Mouse (Mus musculus) kidney, adult 11 months (tissue): ENCODE data around the gene Farsb.

ENCODE experiments used
- DNase-seq: peaks from one replicate; pipeline ENCODE4 v3.0.0; 2022

The Farsb gene

GRCm38 (mm10) chr1:78483430-78483829 lies 5.3 kb downstream of the Farsb start:
- DNase-seq: no peak

- no peak for DNase-seq
These were observed 16.3 kb downstream of the Farsb start for GRCm38 (mm10) chr1:78472441-78472840.

- DNase-seq: peak; percentile 30
These were observed 34.0 kb downstream of the Farsb start for GRCm38 (mm10) chr1:78454659-78455058.

- no peak for DNase-seq
These were observed 34.8 kb downstream of the Farsb start for GRCm38 (mm10) chr1:78453886-78454285.

GRCm38 (mm10) chr1:78452544-78452943 lies 36.2 kb downstream of the Farsb start:
- DNase-seq: no peak

- no peak for DNase-seq
These were observed 37.4 kb downstream of the Farsb start for GRCm38 (mm10) chr1:78451070-78451854.

- no peak for DNase-seq
These were observed 40.6 kb downstream of the Farsb start for GRCm38 (mm10) chr1:78448091-78448490.

- no peak for DNase-seq
These were observed 42.0 kb downstream of the Farsb start for GRCm38 (mm10) chr1:78446742-78447141.

GRCm38 (mm10) chr1:78446232-78446631 lies 42.5 kb downstream of the Farsb start:
- peak; percentile 42 for DNase-seq

- no peak for DNase-seq
These were observed 45.6 kb downstream of the Farsb start for GRCm38 (mm10) chr1:78443056-78443455.

- DNase-seq: peak; percentile 78
These were observed 48.0 kb downstream of the Farsb start for GRCm38 (mm10) chr1:78440716-78441115.

GRCm38 (mm10) chr1:78437150-78437549 lies 51.5 kb downstream of the Farsb start:
- no peak for DNase-seq

GRCm38 (mm10) chr1:78436445-78436844 lies 52.3 kb downstream of the Farsb start:
- DNase-seq: no peak

GRCm38 (mm10) chr1:78435967-78436366 lies 52.7 kb downstream of the Farsb start:
- no peak for DNase-seq

- no peak for DNase-seq
These were observed 55.2 kb downstream of the Farsb start for GRCm38 (mm10) chr1:78433472-78433871.

- DNase-seq: peak; percentile 0
These were observed 59.8 kb downstream of the Farsb start for GRCm38 (mm10) chr1:78428851-78429250.

- no peak for DNase-seq
These were observed 61.9 kb downstream of the Farsb start for GRCm38 (mm10) chr1:78426841-78427240.

- DNase-seq: no peak
These were observed 62.6 kb downstream of the Farsb start for GRCm38 (mm10) chr1:78425793-78426700.

- DNase-seq: no peak
These were observed 63.4 kb downstream of the Farsb start for GRCm38 (mm10) chr1:78425309-78425708.

- no peak for DNase-seq
These were observed 63.8 kb downstream of the Farsb start for GRCm38 (mm10) chr1:78424848-78425247.

- DNase-seq: no peak
These were observed 66.1 kb downstream of the Farsb start for GRCm38 (mm10) chr1:78422576-78422975.

- DNase-seq: no peak
These were observed 66.9 kb downstream of the Farsb start for GRCm38 (mm10) chr1:78421749-78422148.

- DNase-seq: no peak
These were observed 68.4 kb downstream of the Farsb start for GRCm38 (mm10) chr1:78420271-78420670.

GRCm38 (mm10) chr1:78419593-78419992 lies 69.1 kb downstream of the Farsb start:
- DNase-seq: peak; percentile 54
